Mouse (Mus musculus): ENCODE measurements around the gene Zmpste24. TPM values are rescaled to one million over a fixed set of nuclear protein-coding genes. Genes with fewer than 3 reads are reported as not detected.

Gene Zmpste24
- polyA plus RNA-seq, 1 experiment from 2014 or later, result 25.8 TPM

DNA sequence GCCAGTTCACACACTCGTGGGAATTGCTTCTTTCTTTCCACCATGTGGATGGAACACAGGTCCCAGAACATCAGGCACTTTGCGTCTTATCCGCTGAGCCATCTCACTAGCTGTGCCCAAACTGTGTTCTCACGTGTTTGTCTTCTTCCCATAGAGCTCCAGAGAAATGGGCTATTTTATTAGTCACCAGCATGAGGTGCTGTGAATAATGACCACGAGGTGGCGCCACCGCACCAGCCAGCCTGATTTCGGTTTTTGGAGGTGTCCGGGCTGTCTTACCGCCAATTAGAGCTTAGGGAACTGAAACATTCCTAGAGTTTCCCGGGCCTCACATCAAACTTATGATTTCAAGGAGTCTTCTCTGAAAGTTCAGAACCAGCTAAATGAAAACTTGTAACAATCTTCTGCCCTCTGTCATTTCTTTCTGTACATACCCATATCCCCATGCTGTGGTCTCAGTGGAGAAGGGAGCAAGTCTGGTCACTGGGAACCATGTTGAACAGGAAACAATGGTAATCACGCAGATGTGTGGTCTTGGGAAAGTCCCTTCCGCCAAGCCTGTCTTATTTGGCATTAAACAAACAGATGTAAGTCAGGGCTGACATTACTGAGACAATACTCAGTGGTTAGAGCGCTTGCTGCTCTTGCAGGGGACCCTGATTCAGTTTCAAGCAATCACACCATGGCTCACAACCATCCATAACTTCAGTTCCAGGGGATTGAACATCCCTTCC is 69.2 kb downstream of the Zmpste24 start:
- 29% methylated on average over 14 of the region's 14 CpGs for WGBS
- no peak overlapping the region for H3K27ac ChIP-seq
- no peak overlapping the region for H3K4me3 ChIP-seq
- no peaks in the 10 kb centered on the region for H3K36me3 ChIP-seq
- H3K9ac ChIP-seq, result no peak overlapping the region
- no peaks in the 10 kb centered on the region; the same call in 1 of the 2 replicates for H3K4me1 ChIP-seq
- ATAC-seq (ENCODE audit: low FRiP score, low read depth), result no peak
- H3K27me3 ChIP-seq, result no peaks in the 10 kb centered on the region
- H3K9me3 ChIP-seq, result no peaks in the 10 kb centered on the region
- H3K4me2 ChIP-seq (replicated peaks), result no peak overlapping the region

DNA sequence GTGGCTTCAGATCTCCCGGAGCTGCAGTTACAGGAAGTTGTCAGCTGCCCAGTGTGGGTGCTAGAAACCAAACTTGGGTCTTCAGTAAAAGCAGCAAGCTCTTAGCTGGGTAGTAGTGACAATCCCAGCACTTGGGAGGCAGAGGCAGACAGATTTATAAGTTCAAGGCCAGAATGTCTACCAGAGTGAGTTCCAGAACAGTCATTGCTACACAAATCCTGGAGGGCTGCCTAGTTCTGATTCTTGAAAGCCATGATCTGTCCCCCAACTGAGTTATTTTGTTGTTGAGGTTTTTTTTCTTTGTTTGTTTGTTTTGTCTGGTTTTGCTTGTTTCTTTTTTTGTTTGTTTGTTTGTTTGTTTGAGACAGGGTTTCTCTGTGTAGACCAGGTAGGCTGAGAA is 69.9 kb downstream of the Zmpste24 start:
- H3K9ac ChIP-seq, result no peak overlapping the region
- no peaks in the 10 kb centered on the region for H3K27me3 ChIP-seq
- WGBS, result 69% methylated on average over 1 of the region's 1 CpGs
- H3K9me3 ChIP-seq, result no peaks in the 10 kb centered on the region
- H3K4me1 ChIP-seq, result no peaks in the 10 kb centered on the region; the same call in 1 of the 2 replicates
- no peaks in the 10 kb centered on the region for H3K36me3 ChIP-seq
- no peak overlapping the region for H3K4me3 ChIP-seq
- no peak overlapping the region for H3K27ac ChIP-seq
- no peak for ATAC-seq (ENCODE audit: low FRiP score, low read depth)
- H3K4me2 ChIP-seq (replicated peaks), result no peak overlapping the region

DNA sequence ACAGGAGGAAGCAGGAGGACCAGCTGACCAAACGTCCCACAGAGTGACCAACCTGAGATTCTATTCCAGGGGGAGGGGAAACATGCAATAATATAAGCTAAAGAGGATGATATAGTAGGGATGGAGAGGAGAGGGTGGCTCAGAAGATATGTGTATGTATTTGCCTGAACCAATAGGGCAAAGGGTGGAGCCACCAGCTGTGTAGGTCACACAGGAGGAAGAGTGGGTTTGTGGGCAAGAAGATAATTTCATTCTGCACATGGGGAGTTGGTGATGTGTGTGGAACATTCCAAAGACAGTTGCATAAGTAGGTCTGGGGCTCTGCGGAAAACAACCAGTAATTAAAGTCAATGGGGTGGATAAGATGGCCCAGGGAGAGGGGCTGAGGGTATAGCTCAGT is 72.4 kb downstream of the Zmpste24 start:
- H3K4me1 ChIP-seq, result no peaks in the 10 kb centered on the region; the same call in 1 of the 2 replicates
- H3K27me3 ChIP-seq, result no peaks in the 10 kb centered on the region
- H3K9ac ChIP-seq, result no peak overlapping the region
- no peaks in the 10 kb centered on the region for H3K9me3 ChIP-seq
- no peak overlapping the region for H3K4me3 ChIP-seq
- ATAC-seq (ENCODE audit: low FRiP score, low read depth), result no peak
- no peak overlapping the region for H3K27ac ChIP-seq
- H3K36me3 ChIP-seq, result no peaks in the 10 kb centered on the region
- WGBS, result 59% methylated on average over 2 of the region's 2 CpGs
- H3K4me2 ChIP-seq (replicated peaks), result no peak overlapping the region

- Histone ChIP-seq H3K4me3 (no peak overlapping the region), H3K4me2 (replicated peaks) (no peak overlapping the region), H3K4me1 (no peaks in the 10 kb centered on the region; the same call in 1 of the 2 replicates), H3K9ac (no peak overlapping the region), H3K27me3 (no peaks in the 10 kb centered on the region), H3K9me3 (no peaks in the 10 kb centered on the region), H3K27ac (no peak overlapping the region), H3K36me3 (no peaks in the 10 kb centered on the region)
- ATAC-seq (ENCODE audit: low FRiP score, low read depth), result no peak
- 87% methylated on average over 2 of the region's 2 CpGs for WGBS
These were observed 74.1 kb downstream of the Zmpste24 start for GRCm38 (mm10) chr4:121023941-121024340.

GRCm38 (mm10) chr4:121023464-121023863 is 74.6 kb downstream of the Zmpste24 start:
- H3K4me2 ChIP-seq (replicated peaks), result no peak overlapping the region
- no peak overlapping the region for H3K9ac ChIP-seq
- H3K9me3 ChIP-seq, result no peaks in the 10 kb centered on the region
- WGBS, result 85% methylated on average over 7 of the region's 7 CpGs
- no peaks in the 10 kb centered on the region; the same call in 1 of the 2 replicates for H3K4me1 ChIP-seq
- no peak overlapping the region for H3K4me3 ChIP-seq
- ATAC-seq (ENCODE audit: low FRiP score, low read depth), result no peak
- no peak overlapping the region for H3K27ac ChIP-seq
- H3K36me3 ChIP-seq, result no peaks in the 10 kb centered on the region
- H3K27me3 ChIP-seq, result no peaks in the 10 kb centered on the region

- Histone ChIP-seq H3K36me3 (no peaks in the 10 kb centered on the region), H3K4me2 (replicated peaks) (no peak overlapping the region), H3K9me3 (no peaks in the 10 kb centered on the region), H3K4me1 (peaks cover 4% of the 10 kb centered on the region; the same call in 1 of the 2 replicates), H3K27me3 (no peaks in the 10 kb centered on the region), H3K27ac (no peak overlapping the region), H3K9ac (no peak overlapping the region), H3K4me3 (no peak overlapping the region)
- no peak for ATAC-seq (ENCODE audit: low FRiP score, low read depth)
These were observed 76.1 kb downstream of the Zmpste24 start for GRCm38 (mm10) chr4:121021911-121022310.

DNA sequence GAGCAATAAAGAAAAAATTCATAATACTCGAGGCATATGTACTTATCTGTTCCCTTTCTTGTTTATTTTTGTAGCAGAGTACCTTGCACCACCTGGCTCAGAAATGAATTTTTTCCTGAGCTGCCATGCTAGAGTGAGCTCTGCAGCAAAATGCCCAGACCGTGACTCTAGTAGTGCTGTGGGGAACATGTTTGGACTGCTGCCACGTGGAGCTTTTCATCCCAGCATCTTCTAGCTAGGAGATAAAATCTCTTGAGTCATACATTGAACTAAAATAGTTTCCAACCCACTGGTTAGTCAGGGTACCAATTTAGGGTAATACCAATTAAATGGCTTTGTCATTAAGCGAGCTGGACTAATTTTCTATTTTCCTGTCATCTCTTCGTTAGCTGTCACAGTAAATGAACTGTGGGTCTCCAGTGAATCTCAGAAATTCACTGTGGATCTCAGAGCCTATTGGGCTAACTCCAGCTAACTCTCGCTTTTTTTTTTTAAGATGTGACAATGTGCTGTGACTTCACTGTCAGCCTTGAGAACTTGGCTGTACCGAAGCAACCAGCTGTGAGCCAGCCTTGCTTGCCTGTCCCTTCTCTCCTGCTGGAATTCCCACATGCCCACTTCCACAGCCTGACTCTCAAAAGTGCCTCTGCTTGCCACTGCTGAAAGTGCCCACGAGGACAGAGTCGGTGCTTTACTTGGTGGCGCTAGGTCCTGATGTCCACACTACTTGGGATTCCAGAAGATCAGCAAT is 77.8 kb downstream of the Zmpste24 start:
- no peak overlapping the region for H3K4me3 ChIP-seq
- 76% methylated on average over 10 of the region's 10 CpGs for WGBS
- no peak overlapping the region for H3K9ac ChIP-seq
- ATAC-seq (ENCODE audit: low FRiP score, low read depth), result no peak
- H3K36me3 ChIP-seq, result no peaks in the 10 kb centered on the region
- no peak overlapping the region for H3K27ac ChIP-seq
- H3K9me3 ChIP-seq, result no peaks in the 10 kb centered on the region
- no peak overlapping the region for H3K4me2 ChIP-seq (replicated peaks)
- H3K4me1 ChIP-seq, result peaks cover 15% of the 10 kb centered on the region
- H3K27me3 ChIP-seq, result no peaks in the 10 kb centered on the region

- Histone ChIP-seq H3K27ac (no peak overlapping the region), H3K9me3 (no peaks in the 10 kb centered on the region), H3K27me3 (no peaks in the 10 kb centered on the region), H3K4me2 (replicated peaks) (no peak overlapping the region), H3K36me3 (no peaks in the 10 kb centered on the region), H3K4me3 (no peak overlapping the region), H3K4me1 (peaks cover 19% of the 10 kb centered on the region), H3K9ac (no peak overlapping the region)
- WGBS, result 91% methylated on average over 3 of the region's 3 CpGs
- ATAC-seq (ENCODE audit: low FRiP score, low read depth), result no peak
These were observed 79.8 kb downstream of the Zmpste24 start for GRCm38 (mm10) chr4:121018250-121018649.

- Histone ChIP-seq H3K36me3 (no peaks in the 10 kb centered on the region), H3K4me2 (replicated peaks) (peak within 1 kb of the TSS; percentile 95), H3K4me1 (peaks cover 19% of the 10 kb centered on the region), H3K27ac (no peak within 1 kb of the TSS; the same call in 1 of the 2 replicates), H3K9ac (peak within 1 kb of the TSS; percentile 94), H3K27me3 (no peaks in the 10 kb centered on the region), H3K4me3 (peak within 1 kb of the TSS; percentile 95), H3K9me3 (no peaks in the 10 kb centered on the region)
- WGBS, result under 1% methylated on average over 45 of the region's 48 CpGs
- ATAC-seq (ENCODE audit: low FRiP score, low read depth), result peak; percentile 97
These were observed 80.9 kb downstream of the Zmpste24 start, which contains the start of gene Smap2 for GRCm38 (mm10) chr4:121016928-121017657. Gene Smap2, minus strand, starts transcription at chr4:121017247.

- Histone ChIP-seq H3K4me2 (replicated peaks) (peak overlapping the region; percentile 95), H3K27me3 (no peaks in the 10 kb centered on the region), H3K27ac (no peak overlapping the region; the same call in 1 of the 2 replicates), H3K9me3 (no peaks in the 10 kb centered on the region), H3K9ac (peak overlapping the region; percentile 94), H3K36me3 (no peaks in the 10 kb centered on the region), H3K4me1 (peaks cover 24% of the 10 kb centered on the region), H3K4me3 (peak overlapping the region; percentile 95)
- no peak; the same call in 1 of the 2 replicates for ATAC-seq (ENCODE audit: low FRiP score, low read depth)
- 6% methylated on average over 38 of the region's 40 CpGs for WGBS
These were observed 81.8 kb downstream of the Zmpste24 start for GRCm38 (mm10) chr4:121016021-121016898.

DNA sequence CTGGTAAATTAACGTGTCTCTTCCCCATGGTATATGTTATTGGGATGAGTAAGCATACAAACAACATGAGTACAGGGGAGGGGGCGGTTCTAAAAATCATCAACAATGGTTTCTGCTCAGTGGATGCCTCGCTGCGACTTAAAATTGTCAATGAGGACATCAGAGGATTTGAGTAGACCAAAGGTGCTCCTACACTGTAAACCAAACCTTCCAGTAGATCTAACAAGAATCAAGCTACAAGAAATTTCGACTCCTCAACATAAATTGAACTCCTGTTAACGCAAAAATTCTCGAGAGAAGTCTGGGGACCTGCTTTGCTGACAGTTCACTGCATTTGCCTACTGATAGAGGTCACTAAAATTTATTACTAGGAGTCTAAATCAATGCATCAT is 82.8 kb downstream of the Zmpste24 start:
- Histone ChIP-seq H3K4me3 (peak overlapping the region; percentile 95; the same call in 1 of the 2 replicates), H3K4me1 (peaks cover 31% of the 10 kb centered on the region), H3K4me2 (replicated peaks) (peak overlapping the region; percentile 95; the same call in 1 of the 2 replicates), H3K27ac (no peak overlapping the region), H3K9me3 (no peaks in the 10 kb centered on the region), H3K27me3 (no peaks in the 10 kb centered on the region), H3K36me3 (no peaks in the 10 kb centered on the region), H3K9ac (no peak overlapping the region)
- no peak for ATAC-seq (ENCODE audit: low FRiP score, low read depth)
- 82% methylated on average over 7 of the region's 7 CpGs for WGBS

All from limb, embryonic 13.5 days (tissue).